Mouse (Mus musculus): ENCODE results near the gene Gm9507. TPM values are rescaled to one million over a fixed set of nuclear protein-coding genes. Genes with fewer than 3 reads are reported as not detected.
"Not testable (repeated sequence)": the region's sequence is repeated elsewhere in the genome, so short reads cannot be mapped to it uniquely, and the experiment has no call there.

Gm9507 gene
- not detected for total RNA-seq (2021)

DNA sequence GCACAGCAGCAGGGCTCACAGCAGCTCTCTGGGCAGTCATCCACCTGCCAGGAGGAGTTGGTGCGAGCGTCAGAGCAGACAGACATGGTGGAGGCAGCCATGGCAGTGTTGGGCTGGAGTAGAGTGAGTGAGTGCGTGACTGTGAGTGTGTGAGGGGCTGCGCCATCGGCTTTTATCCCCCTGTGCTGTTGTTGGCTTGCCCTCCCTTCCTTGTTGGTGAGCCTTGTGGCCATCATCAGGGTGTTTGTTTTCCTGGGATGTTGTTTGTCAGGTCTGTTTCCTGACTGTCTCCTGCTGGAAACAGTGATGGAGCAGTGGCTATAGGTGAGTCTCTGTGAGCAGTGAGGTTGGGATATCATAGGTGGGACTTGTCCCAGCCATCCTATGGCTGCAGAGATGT, at the start of gene Gm9507:
TSS of gene Gm9507 (minus strand) at position 101 of the 400 bp plus-strand sequence.
- no peak for DNase-seq

DNA sequence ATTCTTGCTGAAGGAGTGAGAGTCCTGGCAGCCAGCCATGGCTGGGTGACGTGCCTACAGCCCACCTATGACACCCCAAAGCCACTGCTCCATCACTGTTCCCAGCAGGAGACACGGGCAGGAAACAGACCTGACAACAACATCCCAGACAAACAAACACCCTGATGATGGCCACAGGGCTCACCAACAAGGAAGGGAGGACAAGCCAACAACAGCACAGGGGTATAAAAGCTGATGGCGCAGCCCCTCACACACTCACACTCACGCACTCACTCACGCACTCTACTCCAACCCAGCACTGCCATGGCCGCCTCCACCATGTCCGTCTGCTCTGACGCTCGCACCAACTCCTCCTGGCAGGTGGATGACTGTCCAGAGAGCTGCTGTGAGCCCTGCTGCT, 40.9 kb upstream of the Gm9507 start, which contains the start of gene Gm10318:
TSS of gene Gm10318 (plus strand) at position 301 of the 400 bp plus-strand sequence.
- DNase-seq, result no peak

DNA sequence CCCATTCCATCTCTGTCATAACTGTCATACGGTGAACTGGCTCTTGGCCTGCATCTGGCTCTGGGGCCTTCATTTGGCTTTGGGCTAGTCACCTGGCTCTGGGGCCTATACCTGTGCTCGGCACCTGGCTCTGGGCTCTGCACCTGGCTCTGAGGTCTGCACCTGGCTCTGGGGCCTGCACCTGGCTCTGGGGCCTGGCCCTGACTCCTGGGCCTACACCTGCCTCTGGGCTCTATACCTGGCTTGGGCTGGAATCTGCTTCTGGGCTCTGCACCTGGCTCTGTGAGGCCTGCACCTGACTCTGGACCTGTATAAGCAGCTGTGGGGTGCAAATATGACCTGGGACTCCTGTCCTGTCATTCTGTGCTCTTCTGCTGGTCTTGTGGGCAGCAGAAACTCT, 35.9 kb upstream of the Gm9507 start:
- no peak for DNase-seq

DNA sequence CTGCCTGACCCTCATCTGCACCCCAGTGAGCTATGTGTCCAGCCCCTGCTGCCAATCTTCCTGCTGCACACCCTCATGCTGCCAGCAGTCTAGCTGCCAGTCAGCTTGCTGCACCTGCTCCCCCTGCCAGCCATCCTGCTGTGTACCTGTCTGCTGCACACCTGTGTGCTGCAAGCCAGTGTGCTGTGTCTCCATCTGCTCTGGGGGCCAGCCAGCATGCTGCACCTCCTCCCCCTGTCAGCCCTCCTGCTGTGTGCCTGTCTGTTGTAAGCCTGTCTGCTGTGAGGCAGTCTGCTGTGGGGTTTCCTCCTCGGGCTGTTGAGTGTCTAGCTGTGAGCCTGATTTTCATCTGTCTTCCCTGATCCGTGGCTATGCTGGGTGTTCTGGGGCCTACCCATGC, 35.3 kb upstream of the Gm9507 start:
- DNase-seq, result no peak

DNA sequence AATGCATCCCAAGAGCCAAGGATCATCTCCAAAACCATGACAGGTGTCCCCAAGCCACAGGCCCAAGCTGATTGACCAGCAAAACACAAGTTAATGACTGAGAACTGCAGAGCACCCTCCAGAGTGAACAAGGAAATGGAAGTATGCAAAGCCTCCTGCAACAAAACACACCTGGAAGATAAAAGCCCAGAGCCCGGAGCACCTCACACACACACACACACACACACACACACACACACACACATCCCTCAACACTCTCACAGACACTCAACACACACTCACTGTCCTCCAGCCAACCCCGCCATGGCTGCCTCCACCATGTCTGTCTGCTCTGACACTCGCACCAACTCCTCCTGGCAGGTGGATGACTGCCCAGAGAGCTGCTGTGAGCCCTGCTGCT, 34.9 kb upstream of the Gm9507 start, which contains the start of gene Gm36176:
TSS of gene Gm36176 (plus strand) at position 301 of the 400 bp plus-strand sequence.
- no peak for DNase-seq

DNA sequence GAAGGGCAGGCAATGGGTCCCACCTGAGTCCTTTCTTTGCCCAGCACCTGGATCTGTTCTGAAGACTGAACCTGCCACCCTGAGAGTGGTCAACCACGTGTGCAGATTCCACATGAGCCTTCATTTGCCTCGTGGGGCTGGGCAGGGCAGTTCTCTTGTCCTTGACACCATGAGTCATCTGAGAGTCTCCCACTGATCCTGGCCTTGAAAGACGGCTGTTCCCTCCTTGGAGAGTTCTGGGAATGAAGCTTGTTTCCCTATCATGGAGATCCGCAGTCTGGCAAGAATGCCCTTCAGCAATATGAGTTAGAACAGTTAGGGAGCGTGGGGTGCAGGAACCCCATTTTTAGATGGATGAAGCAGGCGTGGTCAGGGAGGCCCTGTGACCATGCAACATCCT, 27.4 kb upstream of the Gm9507 start:
- DNase-seq, result no peak

- no peak for DNase-seq
Measured at GRCm38 (mm10) chr10:77835647-77836046, 24.0 kb upstream of the Gm9507 start, which contains the start of gene Krtap10-10. Gene Krtap10-10 (plus strand): TSS chr10:77835947.

DNA sequence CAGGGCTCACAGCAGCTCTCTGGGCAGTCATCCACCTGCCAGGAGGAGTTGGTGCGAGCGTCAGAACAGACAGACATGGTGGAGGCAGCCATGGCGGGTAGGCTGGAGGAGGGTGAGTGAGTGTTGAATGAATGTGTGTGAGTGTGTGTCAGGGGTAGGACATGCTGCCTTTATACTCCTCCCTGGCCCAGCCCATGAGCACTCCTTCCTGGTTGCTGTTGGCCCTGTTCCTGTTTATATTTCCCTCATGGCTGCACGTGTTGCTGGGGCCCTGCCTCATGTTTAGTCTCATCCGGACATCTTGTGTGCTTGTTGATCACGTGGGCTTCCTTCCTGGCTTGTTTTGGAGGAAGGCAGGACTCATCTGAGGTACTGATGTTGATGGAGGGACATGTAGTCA, 15.3 kb upstream of the Gm9507 start, which contains the start of gene Krtap10-4:
TSS of gene Krtap10-4 (minus strand) at position 145 of the 400 bp plus-strand sequence.
- no peak for DNase-seq

GRCm38 (mm10) chr10:77819203-77819602, 7.6 kb upstream of the Gm9507 start:
- DNase-seq, result no peak

DNA sequence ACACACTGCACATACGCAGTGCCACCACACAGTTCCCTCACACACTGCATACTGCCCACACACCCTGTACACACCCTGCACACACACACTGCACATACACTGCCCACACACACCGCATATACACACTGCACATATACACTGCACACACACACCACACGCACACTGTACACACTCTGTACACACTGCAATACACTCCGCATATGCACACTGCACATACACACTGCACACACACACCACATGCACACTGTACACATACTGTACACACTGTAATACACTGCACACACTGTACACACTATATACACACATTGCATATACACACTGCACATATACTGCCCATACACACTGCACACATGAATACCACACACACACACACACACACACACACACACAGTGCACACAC, 6.9 kb upstream of the Gm9507 start:
- no peak for DNase-seq

GRCm38 (mm10) chr10:77815514-77815913, 3.9 kb upstream of the Gm9507 start:
- peak; percentile 32 for DNase-seq

- no peak for DNase-seq
Measured at GRCm38 (mm10) chr10:77814382-77814781, 2.7 kb upstream of the Gm9507 start, which contains the start of gene Gm2696. Gene Gm2696 (plus strand): TSS chr10:77814682.

DNA sequence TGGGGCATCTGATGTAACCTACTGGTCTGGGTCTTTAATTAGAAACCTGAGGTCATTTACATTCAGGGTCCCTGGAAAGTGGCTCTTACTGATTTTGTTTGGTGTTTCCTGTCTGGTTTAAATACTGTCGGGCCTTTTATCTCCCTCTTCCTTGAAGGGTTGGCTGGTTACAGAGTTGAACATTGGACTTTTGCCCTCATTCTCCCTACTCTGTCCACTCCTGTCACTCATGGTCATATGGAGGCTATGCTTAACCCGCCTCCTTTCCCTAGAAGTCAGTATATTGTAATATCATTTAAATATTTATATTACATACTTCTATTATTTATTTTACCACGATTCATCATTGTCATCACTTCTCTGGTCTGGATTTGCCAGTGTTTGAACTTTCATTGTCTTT, 7.5 kb downstream of the Gm9507 start:
- no peak for DNase-seq

GRCm38 (mm10) chr10:77798921-77799508, 12.6 kb downstream of the Gm9507 start, which contains the start of gene Gm19668:
Gene Gm19668 (minus strand): TSS chr10:77799133.
- no peak for DNase-seq

DNA sequence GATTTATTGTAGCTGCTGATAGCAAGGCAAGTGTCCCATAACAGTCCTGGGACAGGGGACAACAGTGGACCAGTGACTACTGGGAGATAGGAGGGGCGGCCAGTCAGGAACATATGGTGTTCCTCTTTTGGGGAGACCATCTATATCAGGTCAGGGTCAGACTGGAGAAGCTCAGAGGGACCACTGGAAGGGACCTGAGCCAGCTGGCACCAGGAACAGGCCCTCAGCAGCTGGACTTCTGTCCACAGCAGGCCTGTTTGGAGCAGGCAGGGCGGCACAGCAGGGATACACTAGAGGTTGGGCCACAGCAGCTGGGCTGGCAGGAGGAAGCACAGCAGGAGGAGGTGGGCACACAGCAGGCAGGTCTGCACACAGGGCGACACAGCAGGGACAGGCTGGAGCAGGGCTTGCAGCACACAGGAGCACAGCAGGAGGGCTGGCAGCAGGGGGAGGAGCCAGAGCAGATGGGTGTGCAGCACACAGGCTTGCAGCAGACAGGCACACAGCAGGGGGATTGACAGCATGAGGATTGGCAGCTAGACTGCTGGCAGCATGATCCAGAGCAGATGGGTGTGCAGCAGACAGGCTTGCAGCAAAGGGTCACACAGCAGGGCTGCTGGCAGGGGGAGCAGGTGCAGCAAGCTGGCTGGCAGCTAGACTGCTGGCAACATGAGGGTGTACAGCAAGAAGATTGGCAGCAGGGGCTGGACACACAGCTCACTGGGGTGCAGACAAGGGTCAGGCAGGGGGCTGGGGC, 13.3 kb downstream of the Gm9507 start:
- DNase-seq, result peak; percentile 42

- DNase-seq, result peak; percentile 44
Measured at GRCm38 (mm10) chr10:77797677-77798076, 14.0 kb downstream of the Gm9507 start.

DNA sequence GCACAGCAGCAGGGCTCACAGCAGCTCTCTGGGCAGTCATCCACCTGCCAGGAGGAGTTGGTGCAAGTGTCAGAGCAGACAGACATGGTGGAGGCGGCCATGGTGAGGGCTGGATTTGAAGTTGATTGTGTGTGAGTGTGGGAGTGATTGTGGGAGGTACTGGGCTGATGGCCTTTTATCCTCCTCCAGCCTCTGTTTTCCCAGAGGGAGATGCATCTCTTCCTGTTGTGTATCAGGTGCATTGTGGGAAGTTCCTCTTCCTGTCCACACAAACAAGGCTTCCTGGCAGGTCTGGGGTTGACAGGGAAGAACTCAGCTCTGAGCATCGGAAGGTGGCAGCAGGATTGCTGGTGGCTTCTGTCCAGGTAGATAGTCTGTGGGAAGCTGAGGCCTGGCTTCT, 16.7 kb downstream of the Gm9507 start, which contains the start of gene Gm9639:
TSS of gene Gm9639 (minus strand) at position 101 of the 400 bp plus-strand sequence.
- DNase-seq, result no peak

GRCm38 (mm10) chr10:77788621-77789020, 23.0 kb downstream of the Gm9507 start:
- DNase-seq, result no peak

GRCm38 (mm10) chr10:77787876-77788275, 23.8 kb downstream of the Gm9507 start, which contains the start of gene Gm7137:
Gene Gm7137 (minus strand): TSS chr10:77788200.
- peak; percentile 28 for DNase-seq

- DNase-seq, result not testable (repeated sequence)
Measured at GRCm38 (mm10) chr10:77783396-77783795, 28.2 kb downstream of the Gm9507 start.

- not testable (repeated sequence) for DNase-seq
Measured at GRCm38 (mm10) chr10:77782442-77782841, 29.2 kb downstream of the Gm9507 start, which contains the start of gene Gm3250. Gene Gm3250 (minus strand): TSS chr10:77782542.

- DNase-seq, result not testable (repeated sequence)
Measured at GRCm38 (mm10) chr10:77776844-77777243, 34.8 kb downstream of the Gm9507 start, which contains the start of gene Gm7138. Gene Gm7138 (minus strand): TSS chr10:77776944.

DNA sequence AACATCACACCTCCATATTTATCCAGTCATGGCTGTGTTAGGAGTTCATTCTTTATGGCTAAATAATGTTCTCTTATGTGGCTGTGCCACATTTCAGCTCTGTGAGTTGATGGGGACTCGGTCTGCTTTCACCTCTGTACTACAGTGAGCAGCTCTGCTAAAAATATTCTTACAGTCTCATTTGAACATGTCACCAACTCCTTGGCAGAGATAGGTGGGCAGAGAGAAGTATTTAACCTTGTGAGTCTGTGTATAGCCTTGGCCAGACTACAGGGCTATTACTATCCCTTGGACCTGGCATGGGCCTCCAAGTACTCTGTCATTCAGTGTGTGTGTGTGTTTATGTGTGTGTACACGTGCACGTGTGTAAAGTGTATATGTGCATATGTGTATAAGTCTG, 39.5 kb downstream of the Gm9507 start:
- not testable (repeated sequence) for DNase-seq
